Mouse (Mus musculus): ENCODE data around the gene Ccm2l. TPM values are rescaled to one million over a fixed set of nuclear protein-coding genes. Genes with fewer than 3 reads are reported as not detected.

Ccm2l gene
- total and polyA plus RNA-seq, 3 experiments = not detected

DNA sequence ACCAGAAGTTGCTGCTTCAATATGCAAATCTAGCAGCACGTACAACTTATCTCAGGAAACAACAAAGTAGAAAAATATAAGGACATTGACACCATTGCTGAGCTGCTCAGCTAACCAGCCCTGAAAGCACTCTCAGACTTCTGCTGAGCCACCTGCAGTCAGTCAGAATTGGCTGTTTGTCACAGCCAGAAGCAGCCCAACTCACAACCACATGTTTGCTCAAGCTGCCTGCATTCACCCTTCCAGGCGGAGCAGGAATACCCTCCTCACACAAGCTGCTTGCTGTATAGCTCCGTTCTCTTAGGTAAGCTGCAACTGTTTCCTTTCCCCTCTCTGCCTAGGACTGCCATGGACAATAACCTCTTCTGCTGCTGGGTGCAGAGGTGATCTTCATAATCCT lies 2.4 kb upstream of the Ccm2l start:
- peaks cover 4 to 17% of the 10 kb centered on the region in 2 experiments for H3K27me3 ChIP-seq (ENCODE audit: control insufficient read depth in 1 of 2, insufficient read depth in 2 of 2, low read length in 2 of 2)
- TF ChIP-seq ELF1 (IDR thresholded peaks at IDR 0.05; ENCODE audit: low read depth, low read length) = no peak
- no peak for TF ChIP-seq E2F4 (IDR thresholded peaks at IDR 0.05; ENCODE audit: borderline replicate concordance, low read depth, low read length)
- DNase-seq (ENCODE audit: low read depth, low spot score) = no peak

DNA sequence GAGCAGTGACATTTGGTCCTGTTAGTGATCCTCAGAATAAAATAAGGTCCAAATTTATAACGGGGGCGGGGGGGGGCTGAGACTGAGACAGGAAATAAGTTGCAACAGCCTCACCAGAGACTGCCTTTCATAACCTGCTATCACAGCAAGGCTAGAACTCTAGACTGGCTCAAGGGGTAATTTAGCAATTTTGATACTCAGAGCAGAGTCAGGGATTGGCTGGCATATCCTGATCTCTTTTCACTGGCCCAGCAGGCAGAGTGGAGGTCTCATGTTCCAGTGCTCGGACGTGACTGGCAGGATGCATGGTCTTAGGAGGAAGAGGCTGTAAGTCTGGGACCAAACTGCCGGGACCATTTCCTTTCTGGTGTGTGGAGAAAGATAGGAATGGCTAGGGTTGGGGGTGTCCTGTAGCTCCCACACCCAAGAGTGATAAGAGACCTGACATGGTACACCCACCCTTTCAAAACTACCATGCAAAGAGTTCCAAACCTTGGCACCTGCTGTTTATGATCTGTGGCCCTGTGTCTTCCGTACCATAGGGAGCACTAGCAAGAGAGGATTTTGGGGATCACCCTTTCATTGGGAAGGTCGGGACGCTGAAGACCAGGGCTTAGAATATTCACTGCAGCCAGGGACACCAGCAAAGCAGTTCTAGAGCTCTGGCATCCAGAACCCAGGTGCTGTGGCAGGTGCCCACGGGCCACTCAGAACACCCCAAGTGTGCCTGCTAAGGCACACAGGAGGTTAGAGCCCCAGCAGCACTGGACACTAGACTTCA lies 1.4 kb upstream of the Ccm2l start:
- no peaks in the 10 kb centered on the region for H3K79me2 ChIP-seq (ENCODE audit: control insufficient read depth, insufficient read depth, low read length, poor library complexity)
- peaks cover 4 to 14% of the 10 kb centered on the region in 2 experiments for H3K27me3 ChIP-seq (ENCODE audit: control insufficient read depth in 1 of 2, insufficient read depth in 2 of 2, low read length in 2 of 2)
- H3K36me3 ChIP-seq (ENCODE audit: control insufficient read depth in 1 of 2, insufficient read depth in 2 of 2, low read length in 2 of 2) = no peaks in the 10 kb centered on the region; a peak in 1 of 4 replicates

More for the DNA sequence above, 2.4 kb upstream of the Ccm2l start:
- Histone ChIP-seq H3K9ac (ENCODE audit: control insufficient read depth, low read depth, low read length, poor library complexity, severe bottlenecking) (no peak overlapping the region), H3K9me3 (replicated peaks; ENCODE audit: insufficient read depth, low read length) (no peaks in the 10 kb centered on the region), H3K27ac (ENCODE audit: control insufficient read depth, low read depth, low read length) (no peak overlapping the region), H3K79me2 (ENCODE audit: control insufficient read depth, insufficient read depth, low read length, poor library complexity) (no peaks in the 10 kb centered on the region), H3K4me1 (ENCODE audit: control insufficient read depth in 1 of 2, insufficient read depth in 2 of 2, low read length in 2 of 2) (peaks cover 0 to 13% of the 10 kb centered on the region in 2 experiments; a peak in 2 of 4 replicates), H3K4me3 (ENCODE audit: control insufficient read depth in 1 of 2, insufficient read depth in 1 of 2, low read depth in 2 of 2, low read length in 2 of 2) (no peak overlapping the region), H3K36me3 (ENCODE audit: control insufficient read depth in 1 of 2, insufficient read depth in 2 of 2, low read length in 2 of 2) (no peaks in the 10 kb centered on the region; a peak in 1 of 4 replicates)

GRCm38 (mm10) chr2:153066991-153067390 lies 1.2 kb downstream of the Ccm2l start:
- Histone ChIP-seq H3K4me1 (ENCODE audit: control insufficient read depth in 1 of 2, insufficient read depth in 2 of 2, low read length in 2 of 2) (peaks cover 0 to 13% of the 10 kb centered on the region in 2 experiments; a peak in 2 of 4 replicates), H3K36me3 (ENCODE audit: control insufficient read depth in 1 of 2, insufficient read depth in 2 of 2, low read length in 2 of 2) (no peaks in the 10 kb centered on the region; a peak in 1 of 4 replicates), H3K79me2 (ENCODE audit: control insufficient read depth, insufficient read depth, low read length, poor library complexity) (no peaks in the 10 kb centered on the region), H3K9ac (ENCODE audit: control insufficient read depth, low read depth, low read length, poor library complexity, severe bottlenecking) (no peak overlapping the region), H3K27ac (ENCODE audit: control insufficient read depth, low read depth, low read length) (no peak overlapping the region), H3K4me3 (ENCODE audit: control insufficient read depth in 1 of 2, insufficient read depth in 1 of 2, low read depth in 2 of 2, low read length in 2 of 2) (no peak overlapping the region), H3K27me3 (ENCODE audit: control insufficient read depth in 1 of 2, insufficient read depth in 2 of 2, low read length in 2 of 2) (peaks cover 2 to 5% of the 10 kb centered on the region in 2 experiments), H3K9me3 (replicated peaks; ENCODE audit: insufficient read depth, low read length) (no peaks in the 10 kb centered on the region)
- TF ChIP-seq UBTF (IDR thresholded peaks at IDR 0.05; ENCODE audit: borderline replicate concordance, insufficient read depth, low read depth, low read length) = no peak
- TF ChIP-seq ZMIZ1 (IDR thresholded peaks at IDR 0.05; ENCODE audit: low read depth, low read length) = no peak
- TF ChIP-seq USF2 (IDR thresholded peaks at IDR 0.05; ENCODE audit: borderline replicate concordance in 1 of 2, insufficient read depth in 1 of 2, low read depth in 1 of 2, low read length in 2 of 2) = no peak
- no peak for TF ChIP-seq NRF1 (IDR thresholded peaks at IDR 0.05; ENCODE audit: insufficient read depth, low read depth, low read length, poor library complexity, severe bottlenecking)
- TF ChIP-seq POLR2AphosphoS2 (IDR thresholded peaks at IDR 0.05; ENCODE audit: low read length) = no peak
- no peak for TF ChIP-seq MYC (IDR thresholded peaks at IDR 0.05; ENCODE audit: low read depth, low read length)
- no peak for TF ChIP-seq RAD21 (IDR thresholded peaks at IDR 0.05; ENCODE audit: low read depth, low read length)
- no peak for TF ChIP-seq CHD1 (IDR thresholded peaks at IDR 0.05; ENCODE audit: low read depth, low read length)
- TF ChIP-seq JUND (IDR thresholded peaks at IDR 0.05; ENCODE audit: low read depth, low read length) = no peak
- TF ChIP-seq CTCF (IDR thresholded peaks at IDR 0.05 in 2 of 3, conservative IDR thresholded peaks at IDR 0.05 in 1 of 3; ENCODE audit: control insufficient read depth in 1 of 3, insufficient read depth in 1 of 3, low read depth in 2 of 3, low read length in 3 of 3, poor library complexity in 1 of 3, severe bottlenecking in 1 of 3) = no peak
- no peak for DNase-seq (ENCODE audit: low read depth, low spot score)

More for the DNA sequence above, 1.4 kb upstream of the Ccm2l start:
- Histone ChIP-seq H3K9ac (ENCODE audit: control insufficient read depth, low read depth, low read length, poor library complexity, severe bottlenecking) (no peak overlapping the region), H3K9me3 (replicated peaks; ENCODE audit: insufficient read depth, low read length) (no peaks in the 10 kb centered on the region), H3K27ac (ENCODE audit: control insufficient read depth, low read depth, low read length) (no peak overlapping the region), H3K4me3 (ENCODE audit: control insufficient read depth in 1 of 2, insufficient read depth in 1 of 2, low read depth in 2 of 2, low read length in 2 of 2) (no peak overlapping the region), H3K4me1 (ENCODE audit: control insufficient read depth in 1 of 2, insufficient read depth in 2 of 2, low read length in 2 of 2) (peaks cover 0 to 13% of the 10 kb centered on the region in 2 experiments; a peak in 2 of 4 replicates)
- DNase-seq (ENCODE audit: low read depth, low spot score) = no peak
- TF ChIP-seq BHLHE40 (IDR thresholded peaks at IDR 0.05; ENCODE audit: borderline replicate concordance, low read depth, low read length) (no peak), ZMIZ1 (IDR thresholded peaks at IDR 0.05; ENCODE audit: low read depth, low read length) (no peak), POLR2AphosphoS2 (IDR thresholded peaks at IDR 0.05; ENCODE audit: low read length) (no peak), ZC3H11A (IDR thresholded peaks at IDR 0.05; ENCODE audit: low read depth, low read length) (no peak), CHD2 (IDR thresholded peaks at IDR 0.05; ENCODE audit: low read length) (no peak), RCOR1 (IDR thresholded peaks at IDR 0.05; ENCODE audit: low read depth, low read length) (no peak), ELF1 (IDR thresholded peaks at IDR 0.05; ENCODE audit: low read depth, low read length) (no peak), POLR2AphosphoS5 (IDR thresholded peaks at IDR 0.05; ENCODE audit: borderline replicate concordance, low read depth, low read length) (no peak), MAX (IDR thresholded peaks at IDR 0.05; ENCODE audit: low read length) (no peak), TCF12 (IDR thresholded peaks at IDR 0.05; ENCODE audit: low read depth, low read length) (no peak)
